Mouse (Mus musculus): ENCODE data around the gene Polr2f. TPM values are rescaled to one million over a fixed set of nuclear protein-coding genes. Genes with fewer than 3 reads are reported as not detected.

Gene Polr2f
- polyA plus RNA-seq, 1 experiment from 2014 or later, result 315 TPM

DNA sequence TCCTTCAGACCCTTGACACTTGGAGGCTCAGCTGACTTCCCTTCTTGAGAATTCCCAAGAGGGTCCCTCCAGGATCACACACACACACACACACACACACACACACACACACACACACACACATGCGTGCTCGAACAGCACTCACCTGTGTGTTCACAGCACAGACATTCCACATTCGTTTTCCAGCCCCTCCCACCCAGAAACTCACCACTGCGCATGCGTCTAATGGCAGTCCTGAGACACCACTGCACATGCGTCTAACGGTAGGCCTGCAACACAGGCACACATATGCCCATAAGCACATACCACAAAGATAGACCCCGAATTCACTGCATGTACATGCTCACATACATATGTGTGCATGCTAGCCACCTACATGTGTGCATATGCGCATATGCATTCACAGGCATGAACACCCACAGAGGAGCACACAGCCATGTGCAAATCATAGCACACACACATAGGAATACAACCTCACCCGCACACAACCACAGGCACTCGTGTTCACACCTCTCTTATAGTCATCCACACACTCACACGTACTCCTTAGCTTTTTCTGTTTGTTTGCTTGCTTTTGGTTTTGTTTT is 58.7 kb downstream of the Polr2f start:
- WGBS, result 86% methylated on average over 12 of the region's 12 CpGs
- ATAC-seq (ENCODE audit: insufficient read depth) (no peak), DNase-seq (no peak)
- H3K4me1 ChIP-seq (ENCODE audit: insufficient read depth), result 0 out of 2 replicates have a peak, but pooled peaks cover 5% of the 10 kb centered on the region
- H3K9me3 ChIP-seq (ENCODE audit: low read depth, low read length), result no peaks in the 10 kb centered on the region
- TF ChIP-seq CTCF (IDR thresholded peaks at IDR 0.05; ENCODE audit: low read depth), result no peak
- no peaks in the 10 kb centered on the region for H3K36me3 ChIP-seq (ENCODE audit: insufficient read depth)
- H3K9ac ChIP-seq, result no peak overlapping the region
- no peaks in the 10 kb centered on the region for H3K27me3 ChIP-seq (ENCODE audit: insufficient read depth, low read length)
- no peak overlapping the region for H3K27ac ChIP-seq (ENCODE audit: low read depth)
- no peak overlapping the region for H3K4me3 ChIP-seq (ENCODE audit: low read depth, low read length)
- no peak overlapping the region for H3K4me2 ChIP-seq

Other genes with a start within 250 kb of the Polr2f start
- 0.18 and 0.70 TPM in 2 replicates for gene Gm49510, start 241.3 kb upstream of the Polr2f start, polyA plus RNA-seq (2014; fragmentation: Nextera tagmentation; extraction: Ambion mirVana)
- gene Sh3bp1, start 241.2 kb upstream of the Polr2f start, polyA plus RNA-seq (2014; fragmentation: Nextera tagmentation; extraction: Ambion mirVana), result 43.5 and 43.9 TPM in 2 replicates
- 17.9 and 21.9 TPM in 2 replicates for gene Pdxp, start 227.1 kb upstream of the Polr2f start, polyA plus RNA-seq (2014; fragmentation: Nextera tagmentation; extraction: Ambion mirVana)
- 799 and 855 TPM in 2 replicates for gene Lgals1, start 214.3 kb upstream of the Polr2f start, polyA plus RNA-seq (2014; fragmentation: Nextera tagmentation; extraction: Ambion mirVana)
- gene Nol12, start 206.1 kb upstream of the Polr2f start, polyA plus RNA-seq (2014; fragmentation: Nextera tagmentation; extraction: Ambion mirVana), result 52.8 and 57.4 TPM in 2 replicates
- gene Triobp, start 193.3 kb upstream of the Polr2f start, polyA plus RNA-seq (2014; fragmentation: Nextera tagmentation; extraction: Ambion mirVana), result 47.5 and 49.2 TPM in 2 replicates
- gene H1f0, start 112.6 kb upstream of the Polr2f start, polyA plus RNA-seq (2014; fragmentation: Nextera tagmentation; extraction: Ambion mirVana), result 201 and 209 TPM in 2 replicates
- not detected in 2 replicates for gene Galr3, start 99.1 kb upstream of the Polr2f start, polyA plus RNA-seq (2014; fragmentation: Nextera tagmentation; extraction: Ambion mirVana)
- 54.4 and 55.4 TPM in 2 replicates for gene Ankrd54, start 78.1 kb upstream of the Polr2f start, polyA plus RNA-seq (2014; fragmentation: Nextera tagmentation; extraction: Ambion mirVana)
- gene Eif3l, start 65.8 kb upstream of the Polr2f start, polyA plus RNA-seq (2014; fragmentation: Nextera tagmentation; extraction: Ambion mirVana), result 243 and 249 TPM in 2 replicates
- 7.5 and 9.0 TPM in 2 replicates for gene Micall1, start 32.1 kb upstream of the Polr2f start, polyA plus RNA-seq (2014; fragmentation: Nextera tagmentation; extraction: Ambion mirVana)
- 6.0 and 7.1 TPM in 2 replicates for gene 1700088E04Rik, start 244 bp downstream of the Polr2f start, polyA plus RNA-seq (2014; fragmentation: Nextera tagmentation; extraction: Ambion mirVana)
- gene Sox10, start 24.2 kb downstream of the Polr2f start, polyA plus RNA-seq (2014; fragmentation: Nextera tagmentation; extraction: Ambion mirVana), result 0.37 and 0.79 TPM in 2 replicates
- gene Pick1, start 88.2 kb downstream of the Polr2f start, polyA plus RNA-seq (2014; fragmentation: Nextera tagmentation; extraction: Ambion mirVana), result 18.1 and 18.7 TPM in 2 replicates
- 0.18 and 0.53 TPM in 2 replicates for gene Gm49486, start 88.4 kb downstream of the Polr2f start, polyA plus RNA-seq (2014; fragmentation: Nextera tagmentation; extraction: Ambion mirVana)
- gene Slc16a8, start 113.8 kb downstream of the Polr2f start, polyA plus RNA-seq (2014; fragmentation: Nextera tagmentation; extraction: Ambion mirVana), result 0.11 and 0.18 TPM in 2 replicates
- 3.1 and 3.9 TPM in 2 replicates for gene Baiap2l2, start 144.5 kb downstream of the Polr2f start, polyA plus RNA-seq (2014; fragmentation: Nextera tagmentation; extraction: Ambion mirVana)
- 15.2 and 18.4 TPM in 2 replicates for gene Pla2g6, start 187.4 kb downstream of the Polr2f start, polyA plus RNA-seq (2014; fragmentation: Nextera tagmentation; extraction: Ambion mirVana)
- gene Maff, start 205.6 kb downstream of the Polr2f start, polyA plus RNA-seq (2014; fragmentation: Nextera tagmentation; extraction: Ambion mirVana), result 3.3 and 4.3 TPM in 2 replicates

All from lung, embryonic 14.5 days (tissue).